Mouse (Mus musculus): Measurements from ENCODE around the gene Gstk1. TPM values are rescaled to one million over a fixed set of nuclear protein-coding genes. Genes with fewer than 3 reads are reported as not detected.
A peak's percentile ranks its signal among the peaks of the same experiment; 100 is the strongest.

Gstk1 gene
- polyA plus RNA-seq, 1 experiment from 2014 or later: 94.8 TPM

- TF ChIP-seq CTCF (IDR thresholded peaks at IDR 0.05) (no peak), EP300 (IDR thresholded peaks at IDR 0.05) (no peak)
- Histone ChIP-seq H3K27me3 (replicated peaks; ENCODE audit: insufficient read depth, low read length) (no peaks in the 10 kb centered on the region), H3K4me2 (replicated peaks; ENCODE audit: low read depth, low read length) (no peak overlapping the region), H3K9ac (replicated peaks; ENCODE audit: low read depth) (no peak overlapping the region), H3K36me3 (ENCODE audit: insufficient read depth, low read length) (peaks cover 4% of the 10 kb centered on the region; the same call in 1 of the 2 replicates), H3K27ac (ENCODE audit: low read length) (no peak overlapping the region), H3K9me3 (ENCODE audit: low read length) (no peaks in the 10 kb centered on the region), H3K4me1 (ENCODE audit: insufficient read depth, low read depth, low read length) (no peaks in the 10 kb centered on the region), H3K4me3 (ENCODE audit: low read depth, low read length) (no peak overlapping the region)
- no peak for ATAC-seq
- no peak for DNase-seq (ENCODE audit: low spot score)
Measured at GRCm38 (mm10) chr6:42287562-42287961, 41.8 kb downstream of the Gstk1 start.

DNA sequence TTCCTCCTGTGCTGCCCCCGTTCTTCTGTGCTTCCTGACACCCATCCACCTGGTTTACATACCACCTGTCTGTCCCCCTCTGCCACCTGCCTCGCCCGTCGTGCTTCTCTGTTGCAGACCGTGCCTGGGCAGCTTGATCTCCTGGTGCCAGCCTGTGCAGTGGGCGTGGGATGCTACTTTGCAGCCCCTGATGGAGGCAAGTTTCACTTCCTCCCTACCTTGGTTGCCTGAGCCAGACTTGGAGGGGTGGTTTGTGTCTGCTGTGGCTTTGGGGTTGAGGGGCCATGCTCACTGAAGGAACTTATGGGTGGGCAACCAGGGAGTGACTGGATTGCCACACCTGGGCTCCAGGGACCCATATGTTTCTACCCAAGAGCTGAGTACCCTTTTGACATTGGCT is 47.6 kb downstream of the Gstk1 start:
- TF ChIP-seq EP300 (IDR thresholded peaks at IDR 0.05) (no peak), CTCF (IDR thresholded peaks at IDR 0.05) (no peak)
- H3K9ac ChIP-seq (replicated peaks; ENCODE audit: low read depth): no peak overlapping the region
- no peaks in the 10 kb centered on the region for H3K4me1 ChIP-seq (ENCODE audit: insufficient read depth, low read depth, low read length)
- H3K9me3 ChIP-seq (ENCODE audit: low read length): no peaks in the 10 kb centered on the region
- H3K27me3 ChIP-seq (replicated peaks; ENCODE audit: insufficient read depth, low read length): no peaks in the 10 kb centered on the region
- DNase-seq (ENCODE audit: low spot score) (no peak), ATAC-seq (no peak)
- WGBS: 83% methylated on average over 6 of the region's 6 CpGs
- no peak overlapping the region for H3K4me2 ChIP-seq (replicated peaks; ENCODE audit: low read depth, low read length)
- no peaks in the 10 kb centered on the region for H3K36me3 ChIP-seq (ENCODE audit: insufficient read depth, low read length)
- H3K4me3 ChIP-seq (ENCODE audit: low read depth, low read length): no peak overlapping the region
- H3K27ac ChIP-seq (ENCODE audit: low read length): no peak overlapping the region

- Histone ChIP-seq H3K4me2 (replicated peaks; ENCODE audit: low read depth, low read length) (no peak overlapping the region), H3K9ac (replicated peaks; ENCODE audit: low read depth) (no peak overlapping the region), H3K27ac (ENCODE audit: low read length) (no peak overlapping the region), H3K27me3 (replicated peaks; ENCODE audit: insufficient read depth, low read length) (no peaks in the 10 kb centered on the region), H3K9me3 (ENCODE audit: low read length) (no peaks in the 10 kb centered on the region), H3K4me1 (ENCODE audit: insufficient read depth, low read depth, low read length) (no peaks in the 10 kb centered on the region), H3K36me3 (ENCODE audit: insufficient read depth, low read length) (no peaks in the 10 kb centered on the region), H3K4me3 (ENCODE audit: low read depth, low read length) (no peak overlapping the region)
- TF ChIP-seq EP300 (IDR thresholded peaks at IDR 0.05) (0 out of 2 replicates have a peak, but pooled peaks have one; percentile 11), CTCF (IDR thresholded peaks at IDR 0.05) (no peak)
- 62% methylated on average over 3 of the region's 3 CpGs for WGBS
- ATAC-seq: peak; percentile 23; the same call in 1 of the 2 replicates
- peak; percentile 61 for DNase-seq (ENCODE audit: low spot score)
Measured at GRCm38 (mm10) chr6:42295549-42296094, 49.9 kb downstream of the Gstk1 start.

DNA sequence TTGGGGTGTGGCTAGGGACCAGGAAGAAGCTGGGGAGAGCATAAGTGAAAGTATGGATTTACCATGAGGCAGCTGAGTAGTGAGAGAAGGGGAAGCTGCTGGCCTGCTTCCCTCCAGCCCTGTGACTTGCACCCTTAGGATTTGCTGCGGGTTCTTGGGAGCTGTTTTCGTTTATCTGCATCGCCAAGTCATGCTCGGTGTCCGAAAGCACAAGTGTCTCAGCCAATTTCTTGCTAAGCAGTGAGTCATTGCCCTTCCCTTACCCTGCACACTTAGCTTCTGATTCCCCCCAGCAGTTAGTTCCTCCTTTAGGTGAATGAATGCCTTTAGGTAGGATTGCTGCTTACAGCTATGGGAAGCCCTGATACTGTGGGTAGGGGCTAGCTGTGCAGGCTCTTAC is 53.6 kb downstream of the Gstk1 start:
- H3K36me3 ChIP-seq (ENCODE audit: insufficient read depth, low read length): no peaks in the 10 kb centered on the region
- H3K4me1 ChIP-seq (ENCODE audit: insufficient read depth, low read depth, low read length): no peaks in the 10 kb centered on the region
- DNase-seq (ENCODE audit: low spot score) (no peak), ATAC-seq (no peak)
- WGBS: 70% methylated on average over 5 of the region's 5 CpGs
- H3K9ac ChIP-seq (replicated peaks; ENCODE audit: low read depth): no peak overlapping the region
- TF ChIP-seq CTCF (IDR thresholded peaks at IDR 0.05) (no peak), EP300 (IDR thresholded peaks at IDR 0.05) (no peak)
- H3K4me3 ChIP-seq (ENCODE audit: low read depth, low read length): no peak overlapping the region
- no peak overlapping the region for H3K27ac ChIP-seq (ENCODE audit: low read length)
- no peaks in the 10 kb centered on the region for H3K9me3 ChIP-seq (ENCODE audit: low read length)
- no peaks in the 10 kb centered on the region for H3K27me3 ChIP-seq (replicated peaks; ENCODE audit: insufficient read depth, low read length)
- H3K4me2 ChIP-seq (replicated peaks; ENCODE audit: low read depth, low read length): no peak overlapping the region

Other genes with a start within 250 kb of the Gstk1 start
- not detected in 2 replicates for gene Sva, start 207.5 kb upstream of the Gstk1 start, polyA plus RNA-seq (2015; fragmentation: Nextera tagmentation; extraction: Ambion mirVana)
- gene Tas2r139, start 105.0 kb upstream of the Gstk1 start, polyA plus RNA-seq (2015; fragmentation: Nextera tagmentation; extraction: Ambion mirVana): not detected in 2 replicates
- not detected in 2 replicates for gene Tas2r144, start 30.6 kb upstream of the Gstk1 start, polyA plus RNA-seq (2015; fragmentation: Nextera tagmentation; extraction: Ambion mirVana)
- gene Tmem139, start 16.0 kb downstream of the Gstk1 start, polyA plus RNA-seq (2015; fragmentation: Nextera tagmentation; extraction: Ambion mirVana): 22.9 and 26.5 TPM in 2 replicates
- 29.0 and 33.1 TPM in 2 replicates for gene Casp2, start 19.1 kb downstream of the Gstk1 start, polyA plus RNA-seq (2015; fragmentation: Nextera tagmentation; extraction: Ambion mirVana)
- gene Clcn1, start 40.8 kb downstream of the Gstk1 start, polyA plus RNA-seq (2015; fragmentation: Nextera tagmentation; extraction: Ambion mirVana): 0.05 TPM in 1 of 2 replicates, not detected in the other
- not detected in 2 replicates for gene Fam131b, start 78.7 kb downstream of the Gstk1 start, polyA plus RNA-seq (2015; fragmentation: Nextera tagmentation; extraction: Ambion mirVana)
- gene Zyx, start 103.7 kb downstream of the Gstk1 start, polyA plus RNA-seq (2015; fragmentation: Nextera tagmentation; extraction: Ambion mirVana): 166 and 183 TPM in 2 replicates
- gene Epha1, start 127.3 kb downstream of the Gstk1 start, polyA plus RNA-seq (2015; fragmentation: Nextera tagmentation; extraction: Ambion mirVana): 21.8 TPM in 2 replicates
- 0.15 TPM in 1 of 2 replicates, not detected in the other for gene Tas2r143, start 154.3 kb downstream of the Gstk1 start, polyA plus RNA-seq (2015; fragmentation: Nextera tagmentation; extraction: Ambion mirVana)
- gene Tas2r135, start 159.5 kb downstream of the Gstk1 start, polyA plus RNA-seq (2015; fragmentation: Nextera tagmentation; extraction: Ambion mirVana): 0.18 TPM in 1 of 2 replicates, not detected in the other
- gene Tas2r126, start 188.6 kb downstream of the Gstk1 start, polyA plus RNA-seq (2015; fragmentation: Nextera tagmentation; extraction: Ambion mirVana): not detected in 2 replicates
- gene Olfr458, start 219.3 kb downstream of the Gstk1 start, polyA plus RNA-seq (2015; fragmentation: Nextera tagmentation; extraction: Ambion mirVana): 0.08 TPM in 1 of 2 replicates, not detected in the other
- gene Olfr457, start 230.4 kb downstream of the Gstk1 start, polyA plus RNA-seq (2015; fragmentation: Nextera tagmentation; extraction: Ambion mirVana): 0.06 TPM in 2 replicates
- gene Olfr456, start 241.3 kb downstream of the Gstk1 start, polyA plus RNA-seq (2015; fragmentation: Nextera tagmentation; extraction: Ambion mirVana): 0.30 and 0.33 TPM in 2 replicates